Mouse (Mus musculus): ENCODE measurements around the gene Yif1a.

The Yif1a gene

GRCm38 (mm10) chr19:5060365-5061330 is 27.7 kb upstream of the Yif1a start:
- DNase-seq = no peak

GRCm38 (mm10) chr19:5062041-5062440 is 26.3 kb upstream of the Yif1a start:
- no peak for DNase-seq

GRCm38 (mm10) chr19:5062446-5062845 is 25.9 kb upstream of the Yif1a start:
- no peak for DNase-seq

- no peak for DNase-seq
These were observed 23.2 kb upstream of the Yif1a start for GRCm38 (mm10) chr19:5065104-5065503.

GRCm38 (mm10) chr19:5067040-5067799 is 21.1 kb upstream of the Yif1a start:
- DNase-seq = no peak

GRCm38 (mm10) chr19:5067867-5068569 is 20.3 kb upstream of the Yif1a start, which contains the start of gene Cd248:
Cd248 (plus strand) TSS chr19:5068078.
- no peak for DNase-seq

GRCm38 (mm10) chr19:5068570-5069234 is 19.6 kb upstream of the Yif1a start:
- DNase-seq = no peak

- DNase-seq = no peak
These were observed 18.9 kb upstream of the Yif1a start for GRCm38 (mm10) chr19:5069486-5069885.

GRCm38 (mm10) chr19:5069978-5070377 is 18.4 kb upstream of the Yif1a start:
- DNase-seq = no peak

GRCm38 (mm10) chr19:5071077-5071476 is 17.3 kb upstream of the Yif1a start:
- DNase-seq = no peak

GRCm38 (mm10) chr19:5071545-5072369 is 16.6 kb upstream of the Yif1a start:
- peak; percentile 50 to 59 for DNase-seq

GRCm38 (mm10) chr19:5072389-5073019 is 15.8 kb upstream of the Yif1a start:
- DNase-seq = no peak

- peak; percentile 66 to 74 for DNase-seq
These were observed 15.3 kb upstream of the Yif1a start for GRCm38 (mm10) chr19:5073028-5073427.

GRCm38 (mm10) chr19:5073518-5073917 is 14.8 kb upstream of the Yif1a start:
- DNase-seq = no peak

GRCm38 (mm10) chr19:5079279-5079678 is 9.1 kb upstream of the Yif1a start:
- no peak for DNase-seq

GRCm38 (mm10) chr19:5082005-5082404 is 6.3 kb upstream of the Yif1a start:
- DNase-seq = no peak

GRCm38 (mm10) chr19:5082596-5082995 is 5.7 kb upstream of the Yif1a start:
- DNase-seq = peak; percentile 53 to 54

- peak in 1 of 2 experiments; percentile 25 for DNase-seq
These were observed 4.1 kb upstream of the Yif1a start for GRCm38 (mm10) chr19:5083961-5084833.

- peak; percentile 49 to 57 for DNase-seq
These were observed 3.5 kb upstream of the Yif1a start for GRCm38 (mm10) chr19:5084834-5085144.

All from cerebellum, adult 18-20 months (tissue).